Mouse (Mus musculus): ENCODE data around the gene Mrpl42.

The Mrpl42 gene

DNA sequence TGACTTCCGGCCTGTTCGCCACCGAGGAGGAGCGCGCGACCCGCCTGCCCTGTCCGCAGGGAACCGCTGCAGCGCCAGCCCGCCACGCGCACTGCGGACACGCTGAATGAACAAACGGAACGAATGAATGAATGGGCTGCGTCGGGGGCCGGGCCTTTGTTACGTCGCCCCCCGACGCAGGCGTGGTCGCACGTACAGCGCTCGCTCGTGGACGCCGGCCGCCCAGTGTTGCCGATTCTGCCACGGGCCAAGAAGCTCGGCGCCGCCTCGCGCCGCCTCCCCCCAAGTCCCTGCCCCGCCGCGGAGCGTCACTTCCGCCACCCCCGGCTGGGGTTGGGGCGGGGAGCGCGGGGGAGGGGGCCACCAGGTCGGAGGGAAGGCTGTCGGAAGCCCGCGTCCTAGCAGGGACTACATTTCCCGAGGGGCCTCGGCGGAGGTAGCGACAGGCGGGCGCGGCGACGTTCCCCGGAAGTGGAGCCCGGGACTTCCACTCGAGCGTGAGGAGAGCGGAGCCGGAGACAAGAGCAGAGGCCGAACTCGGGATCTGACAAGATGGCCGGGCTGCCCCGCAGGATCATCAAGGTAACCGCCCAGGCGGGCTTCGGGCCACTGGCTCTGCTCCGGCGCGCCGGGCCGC lies 13.0 kb upstream of the Mrpl42 start, which contains the start of gene Ube2n:
Ube2n (plus strand) TSS at position 490 of the 637 bp plus-strand sequence.
- peak; percentile 98 for DNase-seq

DNA sequence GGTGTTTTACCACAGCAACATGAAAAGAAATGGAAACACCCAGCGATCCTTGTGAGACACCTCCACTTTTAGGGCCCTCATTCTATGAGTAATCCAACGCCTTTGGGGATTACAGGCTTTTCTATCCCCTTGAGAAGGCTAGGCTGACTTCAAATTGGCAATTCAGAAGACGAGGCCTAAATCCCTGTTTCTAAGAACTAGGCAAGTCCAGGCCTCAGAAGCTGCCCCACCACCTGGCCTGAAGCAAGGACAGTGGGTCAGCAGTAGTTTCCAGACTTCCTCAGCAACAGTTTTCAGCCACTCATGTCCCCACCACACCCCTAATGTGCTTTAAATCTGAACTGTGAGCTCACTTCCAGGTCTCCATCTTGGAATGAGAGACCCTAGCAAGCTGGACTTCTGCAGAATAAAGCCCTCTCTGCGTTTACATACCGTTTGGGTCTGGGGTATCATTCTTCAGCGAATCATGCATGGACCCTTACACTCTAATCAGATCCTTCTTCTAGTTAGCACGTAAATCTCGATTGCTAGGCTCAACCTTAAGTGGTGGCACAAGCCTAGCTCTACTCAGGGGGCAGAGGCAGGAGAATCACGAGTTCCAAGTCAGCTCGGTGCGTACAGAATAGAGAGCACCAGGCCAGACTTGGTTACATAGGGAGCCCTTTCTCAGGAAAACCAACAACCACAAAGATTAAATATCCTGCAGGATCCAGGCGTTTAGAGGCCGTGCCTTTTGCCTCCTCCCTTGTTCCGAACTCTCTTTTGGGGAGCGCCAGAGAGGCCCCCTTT lies 12.2 kb upstream of the Mrpl42 start:
- peak; percentile 41 for DNase-seq

DNA sequence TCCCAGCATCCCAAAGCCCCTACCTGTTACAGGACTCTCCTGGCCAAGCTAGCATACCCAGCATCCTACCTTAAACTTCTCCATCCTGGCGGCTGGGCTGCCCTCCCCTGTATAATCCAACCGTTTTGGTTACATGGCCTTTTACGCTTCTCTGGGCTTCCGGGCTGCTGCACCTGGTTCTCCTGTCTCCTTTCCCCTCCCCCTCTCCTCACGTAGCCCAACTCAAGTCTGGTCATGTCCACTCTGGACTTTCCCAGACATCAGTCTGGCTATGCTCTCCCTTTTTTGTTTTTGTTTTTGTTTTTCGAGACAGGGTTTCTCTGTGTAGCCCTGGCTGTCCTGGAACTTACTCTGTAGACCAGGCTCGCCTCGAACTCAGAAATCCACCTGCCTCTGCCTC lies 10.9 kb upstream of the Mrpl42 start:
- DNase-seq = no peak

DNA sequence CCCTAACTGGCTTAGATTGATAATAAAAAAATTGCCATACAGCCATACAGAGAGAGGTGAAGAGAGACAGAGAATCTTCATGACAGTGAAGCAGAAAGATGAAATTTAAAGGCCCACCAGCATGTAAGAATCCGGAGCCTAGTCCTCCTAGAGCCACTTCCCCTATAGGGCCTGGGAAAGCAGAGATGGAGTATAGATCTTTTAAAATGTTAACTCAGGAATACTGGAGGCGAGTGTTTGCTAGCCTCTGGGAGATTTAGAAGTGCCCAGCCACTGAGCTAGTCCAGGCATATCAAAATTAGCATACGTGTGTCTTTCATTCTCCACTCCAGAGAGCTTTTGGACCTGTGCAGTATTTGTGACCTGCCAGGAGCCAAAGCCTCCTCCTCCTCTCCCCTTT lies 7.5 kb upstream of the Mrpl42 start:
- no peak for DNase-seq

DNA sequence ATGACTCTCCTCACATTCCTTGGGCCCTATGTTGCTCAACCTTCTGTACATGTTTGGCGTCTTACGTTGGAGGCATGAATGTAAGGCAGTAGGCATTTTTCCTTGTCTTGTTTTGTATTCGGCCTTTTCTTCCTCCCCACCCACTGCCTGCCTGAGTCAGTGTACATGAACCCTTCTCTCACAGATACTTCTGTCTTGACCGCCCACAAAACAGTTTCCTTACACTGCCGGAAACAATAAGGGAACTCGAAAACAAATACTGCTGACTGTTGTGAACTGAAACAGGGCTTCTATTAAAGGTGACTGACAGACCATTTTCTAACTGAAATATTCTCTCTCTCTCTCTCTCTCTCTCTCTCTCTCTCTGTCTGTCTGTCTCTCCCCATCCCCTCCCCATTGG lies 7.1 kb upstream of the Mrpl42 start:
- no peak for DNase-seq

DNA sequence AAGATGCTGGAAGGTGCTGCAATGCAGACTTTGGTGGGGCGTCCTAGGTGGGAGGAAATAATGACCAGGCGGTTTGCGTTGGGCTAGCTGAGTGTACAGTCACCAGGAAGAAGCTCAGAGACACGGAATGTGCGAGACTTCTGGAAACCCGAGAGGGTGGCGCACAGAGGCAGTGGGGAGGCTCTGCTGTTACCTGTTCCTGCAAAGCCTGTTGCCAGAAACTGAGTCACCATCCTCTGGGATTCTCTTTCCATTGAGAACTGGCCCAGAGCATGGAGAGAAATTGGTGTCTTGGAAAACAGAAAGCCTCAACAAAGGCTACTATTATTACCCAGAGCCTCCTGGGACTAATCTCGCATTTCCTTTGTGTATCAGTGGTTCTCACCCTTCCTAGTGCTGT lies 6.4 kb upstream of the Mrpl42 start:
- DNase-seq = no peak

DNA sequence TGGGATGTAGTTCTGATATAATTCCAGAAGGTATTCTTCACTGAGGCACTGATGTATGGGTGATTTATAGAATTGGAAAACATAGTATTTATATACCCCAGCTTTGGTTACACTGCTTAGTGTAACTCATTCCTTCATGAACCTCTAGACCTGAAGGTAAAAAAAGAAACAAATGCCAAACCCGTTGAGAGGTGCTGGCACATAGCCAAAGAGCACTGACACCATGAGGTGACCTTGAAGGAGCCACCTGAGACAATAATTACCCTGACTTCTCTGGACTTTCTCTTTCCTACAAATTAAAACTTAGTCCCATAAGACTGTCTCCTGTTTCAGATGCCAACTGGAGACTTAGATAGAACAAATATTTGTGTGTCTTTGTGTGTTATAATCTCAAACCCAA lies 2.6 kb upstream of the Mrpl42 start:
- no peak for DNase-seq

DNA sequence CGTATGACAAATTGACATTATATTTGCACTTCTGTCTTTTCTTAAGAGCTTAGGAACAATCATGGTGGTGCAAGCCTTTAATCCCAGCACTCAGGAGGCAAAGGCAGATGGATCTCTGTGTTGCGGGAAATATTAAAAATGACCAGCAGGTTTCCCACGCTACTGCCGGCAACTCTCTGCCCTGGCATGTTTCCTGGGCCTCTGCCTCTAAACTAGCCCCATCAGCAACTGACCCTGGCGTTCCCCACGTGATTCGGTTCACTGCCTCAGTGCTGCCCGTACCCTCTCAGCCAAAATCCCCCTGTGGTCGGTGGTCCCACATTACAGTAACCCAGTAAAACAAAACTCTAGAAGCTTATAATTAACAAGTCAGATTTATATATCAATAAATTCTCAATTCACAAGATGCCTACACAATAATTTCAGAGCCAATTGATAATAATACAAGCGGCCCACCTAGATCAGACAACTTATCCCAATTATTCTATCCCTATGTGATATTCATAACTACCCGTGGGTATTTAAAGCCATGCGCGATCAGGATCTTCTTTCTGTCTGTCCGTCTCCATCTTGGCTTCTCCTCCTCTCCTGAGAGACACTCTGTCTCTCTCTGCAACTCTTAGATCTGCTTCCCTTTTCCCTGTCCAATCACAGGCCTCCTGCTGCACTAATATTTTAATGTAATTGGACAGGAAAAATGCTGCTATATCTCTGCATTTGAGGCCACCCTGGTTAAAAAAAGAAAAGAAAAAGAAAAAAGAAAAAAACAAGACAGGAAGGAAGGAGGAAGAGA lies 1.9 kb upstream of the Mrpl42 start:
- no peak for DNase-seq

DNA sequence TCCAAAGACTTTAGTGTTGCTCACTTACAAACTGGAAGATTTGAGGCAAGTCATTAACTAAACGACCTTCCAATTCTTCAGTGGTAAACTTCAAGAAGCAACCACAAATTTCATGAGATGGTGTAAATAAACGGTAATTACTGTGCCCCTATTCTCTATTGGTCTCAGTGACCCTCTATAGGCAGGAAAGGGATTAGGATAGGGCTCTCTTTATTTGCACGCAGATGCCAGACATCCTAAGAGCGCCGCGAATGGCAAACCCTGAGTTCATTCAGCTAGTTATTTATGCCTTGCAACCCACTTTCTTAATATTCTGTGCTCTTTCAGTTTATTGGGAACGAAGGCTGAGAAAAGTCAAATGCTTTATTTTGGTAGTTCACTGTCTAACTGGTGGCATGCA lies 707 bp downstream of the Mrpl42 start:
- no peak for DNase-seq

DNA sequence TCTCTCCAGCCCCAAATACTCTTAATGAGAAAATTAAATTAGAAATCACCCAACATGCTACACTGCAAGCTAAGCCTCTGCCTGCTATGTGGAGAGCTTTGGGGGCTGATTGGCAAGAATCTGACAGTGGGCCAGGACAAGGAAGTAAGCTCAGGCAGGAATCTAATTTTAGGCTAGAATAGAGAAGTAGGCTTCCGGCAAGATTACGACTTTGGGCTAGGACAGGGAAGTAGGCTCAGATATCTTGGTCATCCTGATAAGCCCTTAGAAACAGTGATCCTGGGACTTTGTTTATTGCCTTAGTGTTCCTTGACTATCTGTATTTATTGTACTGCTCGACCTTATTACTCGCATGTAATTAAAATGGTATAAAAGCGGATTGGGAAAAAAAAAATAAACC lies 7.5 kb downstream of the Mrpl42 start:
- DNase-seq = no peak

DNA sequence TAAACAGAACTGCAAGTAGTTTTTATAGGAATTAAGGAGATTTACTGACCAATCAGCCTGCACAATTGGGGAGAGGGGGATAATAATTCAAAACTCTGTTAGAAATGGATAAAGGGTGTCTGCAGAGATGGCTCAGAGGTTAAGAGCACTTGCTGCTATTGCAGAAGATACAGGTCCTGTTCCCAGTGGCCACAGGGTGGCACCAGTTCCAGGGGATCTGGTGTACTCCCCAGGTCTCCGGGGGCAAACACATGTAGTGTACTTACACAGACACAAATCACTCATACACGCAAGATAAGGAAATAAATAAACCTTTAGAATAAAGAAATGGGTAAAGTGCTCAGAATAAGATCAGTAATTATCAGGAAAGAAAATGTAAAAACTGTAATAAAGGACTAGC lies 12.1 kb downstream of the Mrpl42 start:
- DNase-seq = no peak

DNA sequence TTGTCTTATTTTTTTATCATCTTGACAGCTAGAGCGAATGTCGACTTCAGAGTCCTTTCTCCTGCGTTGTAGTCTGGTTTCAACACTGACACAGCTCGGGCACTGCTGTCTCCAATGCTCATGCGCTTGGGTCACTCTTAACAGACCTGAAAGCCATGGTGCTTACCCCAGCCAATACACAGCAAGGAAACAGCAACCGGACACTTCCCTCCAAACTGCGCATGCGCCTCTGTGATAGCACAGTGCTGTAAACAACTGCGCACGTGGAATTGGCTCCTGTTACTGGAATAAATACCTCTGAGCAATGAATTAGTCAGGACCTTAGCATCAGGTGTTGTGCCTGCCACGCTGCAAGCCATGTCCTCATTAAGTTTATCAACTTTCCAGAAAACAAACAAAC lies 24.2 kb downstream of the Mrpl42 start:
- DNase-seq = no peak

DNA sequence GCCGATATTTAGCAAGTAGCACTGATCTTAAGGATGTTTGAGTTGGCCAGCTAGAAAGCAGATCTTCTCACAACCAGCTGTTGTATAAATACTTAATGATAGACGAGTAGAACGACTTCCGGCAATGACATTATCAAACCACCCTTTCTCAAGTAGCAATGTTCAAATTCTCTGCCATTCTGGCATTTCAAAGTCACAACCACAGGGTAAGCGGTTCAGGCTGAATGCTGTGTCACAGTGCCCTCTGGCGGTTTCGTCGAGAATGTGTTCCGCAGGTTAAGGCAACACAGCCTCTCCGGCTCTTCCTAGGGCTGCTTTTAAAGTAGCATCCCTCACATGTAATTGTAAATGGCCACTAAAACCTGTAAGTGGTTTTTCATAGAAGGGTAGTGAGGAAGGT lies 25.8 kb downstream of the Mrpl42 start:
- DNase-seq = peak; percentile 69

DNA sequence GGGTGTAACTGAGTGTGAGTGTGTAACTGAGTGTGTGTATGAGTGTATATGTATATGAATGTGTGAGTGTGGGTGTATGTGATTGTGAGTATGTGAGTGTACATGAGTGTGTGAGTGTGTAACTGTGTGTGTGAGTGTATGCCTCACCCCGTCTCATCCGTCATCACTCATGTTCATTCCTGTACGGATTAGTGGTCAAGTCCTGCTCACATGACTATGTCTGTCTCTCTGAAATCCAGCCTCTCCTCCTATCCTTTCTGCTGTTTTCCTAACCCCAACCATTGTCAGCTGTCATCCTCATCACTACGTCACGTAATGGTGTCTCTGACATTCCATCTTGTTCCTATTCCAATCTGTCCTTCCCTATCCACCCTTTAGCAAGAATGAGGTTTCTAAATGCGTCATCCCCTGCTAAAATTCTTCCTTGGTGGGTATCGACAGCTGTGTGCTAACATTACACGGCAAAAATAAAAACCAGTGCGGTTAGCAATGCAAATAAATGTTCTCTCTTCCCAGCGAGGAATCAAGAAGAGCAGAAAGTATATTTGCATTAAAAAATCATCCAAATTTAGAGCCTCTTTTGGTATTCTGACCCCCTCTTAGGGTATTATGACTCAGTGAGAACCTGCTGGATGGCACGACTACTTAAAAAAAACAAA lies 29.7 kb downstream of the Mrpl42 start:
- no peak for DNase-seq

DNA sequence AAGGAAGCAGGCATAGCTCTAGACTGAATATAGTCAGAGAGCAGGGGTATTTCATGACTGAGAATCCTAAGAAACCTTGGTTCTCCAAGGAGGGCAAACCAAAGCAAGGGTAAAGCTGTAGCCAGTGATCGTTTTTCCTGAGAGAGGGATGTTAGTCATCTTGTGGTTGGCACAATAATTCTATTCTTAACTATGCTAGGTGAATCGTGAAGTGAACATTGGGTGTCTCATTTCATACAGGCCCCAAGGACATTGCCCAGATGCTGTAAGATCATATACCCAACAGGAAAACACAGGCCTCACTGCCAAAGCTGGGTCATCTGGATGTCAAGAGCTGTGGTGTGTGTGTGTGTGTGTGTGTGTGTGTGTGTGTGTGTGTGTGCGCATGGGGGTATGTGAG lies 30.6 kb downstream of the Mrpl42 start:
- no peak for DNase-seq

DNA sequence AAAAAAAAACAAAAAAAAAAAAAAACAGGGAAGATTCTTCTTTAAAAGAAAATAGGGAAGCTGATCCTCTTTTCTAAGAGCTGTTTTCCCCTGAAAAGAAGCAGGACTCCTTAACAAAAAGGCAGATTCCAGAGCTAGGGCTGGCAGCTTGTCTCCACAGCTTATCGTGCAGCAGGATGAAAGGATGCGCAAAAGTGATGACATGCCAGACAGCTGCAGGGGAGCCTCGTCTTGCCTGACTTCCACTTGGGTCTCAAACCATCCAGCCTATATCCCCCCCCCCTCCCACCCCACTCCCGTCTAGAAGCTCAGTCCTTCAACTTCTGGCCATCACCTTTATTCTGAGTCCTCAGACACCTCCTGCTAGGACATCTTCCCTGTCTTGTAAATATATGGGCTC lies 32.8 kb downstream of the Mrpl42 start:
- no peak for DNase-seq

DNA sequence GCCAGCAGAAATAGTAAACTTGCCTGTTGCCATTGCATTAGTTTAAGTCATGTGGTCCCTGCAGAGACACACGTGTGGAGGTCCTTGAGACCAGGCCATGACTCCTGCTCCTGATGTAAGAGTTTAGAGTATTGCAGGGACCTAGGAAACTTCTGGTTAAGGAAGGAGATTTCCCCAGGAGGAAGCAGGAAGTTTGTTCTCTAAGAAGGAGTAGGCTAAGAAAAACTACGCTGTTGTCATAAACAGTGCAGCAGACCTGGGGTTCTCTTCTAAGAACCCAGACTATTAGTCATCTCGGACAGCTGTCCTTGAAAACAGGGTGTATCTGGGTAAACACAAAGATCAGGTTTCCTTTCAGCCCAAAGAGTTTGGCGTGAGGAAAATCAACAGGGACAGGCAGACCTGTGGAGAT lies 36.2 kb downstream of the Mrpl42 start:
- no peak for DNase-seq

DNA sequence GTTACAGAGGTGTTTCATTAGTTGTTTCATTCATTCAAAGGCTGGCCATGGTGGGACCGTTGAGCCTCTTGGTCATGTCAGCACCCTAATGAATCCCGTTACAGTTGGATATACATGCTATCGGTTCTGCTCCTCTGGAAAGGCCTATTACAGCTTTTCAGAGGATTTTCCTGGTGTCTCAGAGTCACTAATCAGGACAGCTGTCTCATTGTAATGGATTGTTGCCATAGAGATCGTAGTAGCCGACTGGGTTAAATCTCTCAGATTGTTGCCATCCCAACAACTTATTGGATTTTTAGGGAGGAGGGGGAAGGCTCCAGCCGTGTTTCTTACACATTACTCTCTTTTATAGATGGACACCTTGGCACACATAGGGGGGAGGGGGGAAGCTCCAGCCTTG lies 37.2 kb downstream of the Mrpl42 start:
- no peak for DNase-seq

DNA sequence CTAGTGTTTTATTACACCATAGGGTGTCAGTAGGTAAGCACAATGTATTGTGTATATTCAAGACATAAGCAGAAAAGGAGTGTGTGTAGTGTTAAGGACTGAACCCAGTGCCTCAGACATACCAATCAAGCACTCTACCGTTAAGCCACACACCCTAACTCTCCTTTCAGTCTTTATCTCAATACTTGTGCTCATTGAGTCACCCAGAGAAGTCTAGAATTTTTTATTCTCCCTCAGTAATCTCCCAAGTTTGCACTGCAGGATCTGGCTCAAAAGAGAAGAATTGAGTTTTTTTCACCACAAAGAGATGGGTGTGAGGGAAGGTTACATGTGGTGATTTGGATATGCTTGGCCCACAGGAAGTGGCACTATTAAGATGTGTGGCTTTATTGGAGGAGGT lies 39.5 kb downstream of the Mrpl42 start:
- no peak for DNase-seq

DNA sequence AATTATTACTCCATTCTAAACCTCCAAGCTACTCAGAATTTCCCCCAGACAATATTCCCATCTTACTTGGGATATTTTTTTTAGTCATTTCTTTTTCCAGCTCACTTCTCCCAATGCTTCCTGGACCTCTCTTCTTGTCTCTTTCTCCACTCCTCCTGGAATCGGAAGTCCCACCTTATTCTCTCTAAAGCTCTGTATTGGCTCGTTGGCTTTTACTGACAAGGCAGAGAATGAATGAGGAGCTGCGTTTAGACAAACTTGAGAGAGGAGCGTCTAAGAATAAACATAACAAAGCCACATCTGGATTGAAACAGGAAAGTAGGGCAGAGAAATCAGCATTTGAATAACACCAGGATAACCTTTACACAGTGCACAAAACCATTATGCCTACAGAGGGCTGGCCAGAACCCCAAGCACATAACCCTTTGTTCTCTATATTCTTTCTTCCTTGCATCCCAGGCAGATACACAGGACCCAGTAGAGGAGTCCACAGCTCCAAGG lies 40.6 kb downstream of the Mrpl42 start:
- DNase-seq = no peak

DNA sequence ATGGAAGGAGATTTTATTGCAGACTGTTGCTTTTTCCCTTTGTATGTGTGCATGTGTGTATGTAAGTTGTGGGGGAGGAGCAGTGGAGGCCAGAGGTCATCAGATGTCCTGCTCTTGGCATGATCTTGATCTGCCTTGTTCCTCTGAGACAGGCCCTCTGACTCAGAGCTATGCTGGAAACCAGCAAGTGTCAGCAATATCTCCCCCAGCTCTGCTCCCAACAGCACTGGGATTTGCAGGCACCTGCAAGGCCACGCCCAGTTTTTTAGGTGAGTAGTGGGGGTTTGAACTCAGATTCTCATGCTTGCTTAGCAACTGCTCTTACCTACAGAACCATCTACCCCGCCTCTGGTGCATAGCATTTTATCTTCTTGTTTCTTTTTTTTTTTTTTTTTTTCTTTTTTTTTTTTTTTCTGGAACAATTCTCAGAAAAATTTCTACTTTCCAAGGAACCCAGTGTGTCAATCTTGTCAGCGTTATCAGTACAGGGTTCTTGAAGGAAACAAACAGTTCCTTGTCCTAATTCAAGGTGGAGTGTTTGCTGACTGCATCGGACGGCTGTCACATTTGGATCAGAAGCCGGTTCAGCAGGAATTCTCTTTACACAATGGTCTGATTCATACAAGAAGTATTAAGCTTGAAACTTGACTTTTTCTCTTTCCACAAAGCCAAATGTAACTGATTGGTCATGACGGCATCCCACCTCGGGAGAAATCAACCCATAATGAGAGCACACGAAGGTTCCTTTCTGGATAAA lies 43.5 kb downstream of the Mrpl42 start:
- no peak for DNase-seq

DNA sequence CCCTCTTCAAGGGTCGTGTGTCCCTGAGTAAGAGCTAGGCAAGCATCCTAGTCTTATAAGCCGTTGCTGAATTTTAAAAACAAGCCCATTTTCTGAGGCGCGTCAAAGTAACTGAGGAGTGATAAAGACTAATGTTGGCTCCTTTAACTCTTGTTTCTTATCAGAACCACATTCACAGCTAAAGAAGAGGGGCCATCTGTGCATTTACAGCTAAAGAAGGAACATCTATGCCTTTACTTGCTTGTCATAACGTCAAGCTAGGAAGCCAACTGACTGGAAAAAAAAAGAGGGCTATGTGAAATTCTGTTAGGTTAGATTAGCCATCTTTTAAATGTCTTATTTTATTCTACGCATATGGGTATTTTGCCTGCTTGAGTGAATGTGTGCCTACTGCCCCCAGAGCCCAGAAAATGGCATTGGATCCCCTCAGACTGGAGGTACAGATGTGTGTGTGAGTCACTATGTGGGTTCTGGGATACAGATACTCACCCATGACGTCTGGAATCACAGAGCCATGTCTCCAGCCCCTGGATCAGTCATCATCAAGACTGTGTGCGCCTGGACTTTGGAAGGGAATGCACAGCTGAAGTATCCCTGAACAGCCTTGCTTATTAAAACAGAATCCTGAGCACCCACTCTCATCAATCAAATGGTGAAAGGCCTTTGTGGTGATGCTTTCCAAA lies 44.2 kb downstream of the Mrpl42 start:
- no peak for DNase-seq
